Mouse (Mus musculus): ENCODE measurements around the gene Akap12.

The Akap12 gene

GRCm38 (mm10) chr10:4355882-4356451 is 89.8 kb downstream of the Akap12 start:
- DNase-seq (ENCODE audit: low spot score in 2 of 2), result no peak

- no peak for DNase-seq (ENCODE audit: low spot score in 2 of 2)
Observed at GRCm38 (mm10) chr10:4356640-4357039, 90.5 kb downstream of the Akap12 start.

DNA sequence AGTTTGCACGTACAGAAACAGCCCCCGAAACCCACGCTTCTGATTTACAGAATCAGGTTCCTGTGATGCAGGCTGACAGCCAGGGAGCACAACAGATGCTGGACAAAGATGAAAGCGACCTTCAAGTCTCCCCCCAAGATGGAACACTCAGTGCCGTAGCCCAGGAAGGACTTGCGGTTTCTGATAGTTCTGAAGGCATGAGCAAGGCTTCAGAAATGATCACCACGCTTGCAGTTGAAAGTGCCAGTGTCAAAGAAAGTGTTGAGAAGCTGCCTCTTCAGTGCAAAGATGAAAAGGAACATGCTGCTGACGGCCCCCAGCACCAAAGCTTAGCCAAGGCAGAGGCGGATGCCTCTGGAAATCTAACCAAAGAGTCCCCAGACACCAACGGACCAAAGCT is 91.3 kb downstream of the Akap12 start:
- DNase-seq (ENCODE audit: low spot score in 2 of 2), result no peak

DNA sequence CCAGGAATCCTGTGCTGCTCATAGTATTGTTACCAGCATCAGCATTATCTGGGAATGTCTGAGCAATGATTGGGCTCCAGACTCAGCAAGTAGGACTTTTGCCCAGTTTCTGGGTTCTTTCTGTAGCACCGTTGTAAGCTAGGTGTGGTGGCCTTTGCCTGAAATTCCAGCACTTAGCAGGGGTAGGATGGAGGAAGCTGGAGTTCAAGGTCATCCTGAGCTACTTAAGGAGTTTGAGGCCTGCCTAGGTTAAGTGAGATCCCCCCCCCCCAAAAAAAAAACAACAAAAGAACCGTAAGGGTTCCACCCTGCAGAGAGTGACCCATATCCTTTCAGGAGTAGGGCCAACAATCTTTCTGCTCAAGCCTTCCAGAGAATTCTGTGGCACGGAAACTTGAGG is 98.4 kb downstream of the Akap12 start:
- no peak for DNase-seq (ENCODE audit: low spot score in 2 of 2)

GRCm38 (mm10) chr10:4370105-4370504 is 103.9 kb downstream of the Akap12 start:
- no peak for DNase-seq (ENCODE audit: low spot score in 2 of 2)

- no peak for DNase-seq (ENCODE audit: low spot score in 2 of 2)
Observed at GRCm38 (mm10) chr10:4372011-4372410, 105.8 kb downstream of the Akap12 start.

DNA sequence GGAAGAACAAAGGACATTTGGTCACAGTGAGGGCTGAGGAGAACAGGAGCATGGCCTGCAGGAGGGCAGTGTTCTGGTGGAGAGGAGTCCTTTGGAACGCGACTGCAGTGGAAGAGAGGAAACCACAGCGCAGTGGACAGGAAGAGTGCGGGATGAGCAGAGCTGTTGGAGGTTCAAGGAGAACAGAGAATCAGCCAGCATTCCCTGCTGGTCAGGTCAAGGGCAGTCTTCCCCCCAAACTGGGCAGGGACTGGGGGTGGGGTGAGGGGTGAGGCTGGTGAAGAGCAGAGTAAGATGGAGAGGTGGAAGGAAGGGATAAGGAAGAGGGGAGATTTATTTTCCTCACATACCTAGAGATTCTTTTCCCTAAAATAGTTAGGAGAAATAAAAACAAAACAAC is 107.4 kb downstream of the Akap12 start:
- DNase-seq (ENCODE audit: low spot score in 2 of 2), result no peak

DNA sequence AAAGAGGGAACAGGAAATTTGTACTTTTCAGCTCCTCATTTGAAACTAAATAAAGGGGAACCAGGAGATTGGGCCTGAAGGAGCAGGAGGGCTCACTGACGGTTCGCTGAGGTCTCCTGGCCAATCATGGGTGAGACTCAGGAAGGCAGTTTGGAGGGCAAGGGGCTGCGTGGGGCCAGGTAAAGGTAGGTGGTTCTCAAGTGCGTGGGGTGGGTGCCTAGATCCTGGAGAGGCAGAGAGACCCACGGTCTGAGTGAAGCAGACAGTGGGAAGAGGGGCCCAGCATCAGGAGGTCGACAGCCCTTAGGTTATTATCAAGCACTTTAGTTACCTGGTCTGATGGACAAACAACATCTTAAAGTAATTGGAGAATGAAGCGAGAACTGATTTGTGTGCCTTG is 108.1 kb downstream of the Akap12 start:
- no peak for DNase-seq (ENCODE audit: low spot score in 2 of 2)

GRCm38 (mm10) chr10:4374734-4375133 is 108.6 kb downstream of the Akap12 start:
- DNase-seq (ENCODE audit: low spot score in 2 of 2), result no peak

DNA sequence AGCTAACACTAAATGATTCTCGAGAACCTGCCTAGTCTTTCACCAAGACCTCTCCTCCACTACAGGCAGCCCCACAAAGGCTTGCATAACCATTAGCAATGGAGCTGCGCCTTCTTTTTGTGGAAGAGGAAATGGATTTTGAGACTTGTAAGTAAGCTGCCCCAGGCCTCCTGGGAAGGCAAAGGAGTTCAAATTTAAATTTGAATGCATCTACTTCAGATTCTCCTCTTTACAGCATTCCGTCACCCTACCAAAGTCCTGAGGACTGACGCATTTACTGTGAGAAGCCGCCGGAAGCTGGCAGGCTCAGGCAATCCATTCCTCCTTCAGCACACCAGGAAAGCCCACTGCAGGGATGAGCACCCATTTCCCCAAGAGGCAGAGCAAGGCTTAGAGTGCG is 109.1 kb downstream of the Akap12 start:
- DNase-seq (ENCODE audit: low spot score in 2 of 2), result no peak

- DNase-seq (ENCODE audit: low spot score in 2 of 2), result no peak
Observed at GRCm38 (mm10) chr10:4376461-4376860, 110.3 kb downstream of the Akap12 start.

DNA sequence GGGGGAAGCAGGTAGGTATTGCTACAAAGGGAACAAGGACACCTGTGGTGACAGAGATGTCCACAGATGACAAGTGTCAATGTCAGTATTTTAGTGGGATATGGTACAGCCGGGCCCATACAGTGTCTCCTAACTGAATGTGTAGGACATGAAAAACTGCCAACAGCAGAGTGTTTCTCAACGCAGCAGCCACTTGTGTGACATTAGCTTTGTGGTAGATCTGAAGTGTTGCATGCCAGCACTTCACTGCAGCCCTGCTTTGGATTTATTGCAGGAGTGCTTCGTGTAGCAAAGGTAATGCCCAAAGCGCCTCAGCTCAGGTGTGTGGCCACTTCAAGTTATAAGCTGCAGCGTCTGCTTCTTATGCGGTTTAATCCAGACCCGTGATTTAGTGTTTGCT is 110.8 kb downstream of the Akap12 start:
- no peak for DNase-seq (ENCODE audit: low spot score in 2 of 2)

- no peak for DNase-seq (ENCODE audit: low spot score in 2 of 2)
Observed at GRCm38 (mm10) chr10:4380748-4381147, 114.6 kb downstream of the Akap12 start.

- DNase-seq (ENCODE audit: low spot score in 2 of 2), result no peak
Observed at GRCm38 (mm10) chr10:4384244-4384643, 118.1 kb downstream of the Akap12 start.

DNA sequence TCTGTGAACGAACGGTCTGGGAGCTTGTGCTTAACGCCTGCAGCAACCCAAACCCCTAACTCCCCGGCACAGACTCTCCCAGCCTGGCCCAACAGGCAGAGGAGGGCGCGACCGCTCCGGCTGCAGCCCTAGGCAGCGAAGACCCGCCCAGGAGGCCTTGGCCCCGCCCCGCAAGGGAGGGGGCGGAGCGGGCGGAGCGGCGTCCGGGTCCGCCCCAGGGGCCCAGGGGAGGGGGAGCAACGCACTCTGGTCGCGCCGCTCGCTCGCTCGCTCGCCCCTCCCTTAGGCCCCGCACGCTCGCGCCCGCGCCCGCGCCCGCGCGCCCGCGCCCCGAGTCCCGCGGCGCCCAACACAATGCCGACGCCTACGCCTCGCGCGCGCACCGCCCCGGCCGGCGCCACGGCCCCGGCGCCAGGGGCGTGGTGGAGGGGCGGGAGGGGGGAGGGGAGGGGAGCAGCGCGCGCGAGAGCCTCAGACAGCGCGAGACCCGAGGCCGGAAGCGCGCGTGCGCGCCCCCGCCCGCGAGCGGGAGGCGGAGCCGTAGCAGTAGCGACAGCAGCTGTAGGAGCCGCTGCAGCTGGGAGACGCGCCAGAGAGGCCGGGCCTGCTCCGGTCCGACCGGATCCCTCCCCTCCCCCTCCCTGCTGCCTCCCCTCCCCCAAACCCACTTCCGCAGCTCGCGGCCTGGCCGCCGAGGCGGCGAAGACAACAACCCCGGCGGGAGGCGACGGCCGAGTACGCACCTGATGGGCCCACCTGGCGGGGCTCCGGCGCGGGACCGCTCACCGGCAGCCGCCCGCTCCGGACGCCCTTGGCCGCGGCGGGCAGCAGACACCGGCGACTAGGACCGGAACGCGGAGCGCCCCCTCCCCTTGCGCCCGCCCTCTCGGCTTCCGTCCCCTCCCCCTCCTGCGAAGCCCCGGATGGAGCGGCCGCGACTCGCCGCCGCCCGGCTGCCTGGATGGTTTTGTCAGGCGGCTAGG is 120.7 kb downstream of the Akap12 start:
- peak; percentile 93 to 95 for DNase-seq (ENCODE audit: low spot score in 2 of 2)

- peak; percentile 66 to 84 for DNase-seq (ENCODE audit: low spot score in 2 of 2)
Observed at GRCm38 (mm10) chr10:4387701-4388383, 121.7 kb downstream of the Akap12 start, which contains the start of gene Zbtb2. TSS of gene Zbtb2 (minus strand) at chr10:4388108.

DNA sequence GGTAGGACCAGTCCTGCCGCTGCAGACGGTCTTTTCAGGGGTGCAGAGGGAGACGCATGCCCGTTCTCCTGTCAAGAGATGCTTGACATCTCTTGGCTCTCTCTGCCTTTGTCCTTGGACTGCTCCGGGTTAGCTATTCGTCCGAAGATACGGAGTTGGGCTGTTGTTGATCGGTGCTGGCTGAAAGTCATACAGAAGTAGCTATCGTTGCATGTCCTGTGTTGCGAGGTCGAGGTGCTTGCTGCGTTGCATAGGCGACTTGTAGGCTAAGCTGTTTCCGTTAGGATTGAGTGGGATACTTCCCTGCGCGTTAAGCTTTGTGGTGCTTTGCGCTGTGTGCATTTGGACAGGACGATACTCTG is 122.2 kb downstream of the Akap12 start:
- peak in 1 of 2 experiments; percentile 68 for DNase-seq (ENCODE audit: low spot score in 2 of 2)

DNA sequence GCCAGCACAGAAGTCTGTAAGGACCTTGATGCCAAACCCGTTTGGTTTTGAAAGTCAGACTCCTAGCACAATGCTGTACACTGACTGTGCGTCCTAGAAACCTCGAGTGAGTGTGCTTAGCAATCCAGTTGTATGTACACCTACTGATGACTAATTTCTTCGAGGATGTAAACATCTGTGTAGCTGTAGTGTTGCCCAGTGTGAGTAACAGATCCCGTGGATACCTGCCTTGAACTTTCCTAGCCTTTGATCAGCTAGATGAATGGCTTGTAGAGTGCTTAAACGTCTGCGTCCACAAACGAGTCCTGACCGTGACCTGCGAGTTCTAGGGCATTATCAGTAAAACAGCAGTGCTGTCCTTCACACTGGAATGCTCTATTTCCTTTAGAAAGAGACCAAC is 122.9 kb downstream of the Akap12 start:
- DNase-seq (ENCODE audit: low spot score in 2 of 2), result no peak

DNA sequence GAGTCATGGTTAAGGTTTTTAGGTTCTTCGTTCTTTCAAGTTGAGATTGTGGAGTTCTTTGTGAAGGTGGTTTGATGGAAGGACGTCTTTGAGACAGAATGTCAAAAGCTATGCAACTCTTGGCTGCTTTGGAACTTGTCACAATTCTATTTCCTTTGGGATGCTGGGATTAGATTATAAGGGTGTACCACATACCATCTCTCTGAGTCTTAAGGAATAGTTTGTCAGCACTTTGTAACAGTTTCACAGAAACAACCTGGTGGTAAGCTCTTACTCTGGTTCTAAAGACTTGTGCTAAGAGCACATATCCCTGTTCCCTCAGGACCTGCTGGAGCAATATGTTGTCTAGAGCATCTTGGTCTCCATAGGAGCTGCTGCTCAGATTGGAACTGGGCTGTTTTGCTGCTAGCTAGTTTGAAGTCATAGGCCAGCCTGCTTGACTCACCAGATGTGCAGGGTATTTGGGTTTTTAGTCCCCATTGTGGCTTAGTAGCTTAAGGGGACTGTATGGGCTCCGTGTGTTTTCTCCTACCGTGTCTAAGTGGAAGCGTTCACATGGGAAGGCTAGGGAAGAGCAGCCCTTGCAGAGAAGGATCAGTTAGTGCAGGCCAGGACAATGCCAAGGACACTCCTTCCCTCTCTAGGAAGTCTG is 123.4 kb downstream of the Akap12 start:
- no peak for DNase-seq (ENCODE audit: low spot score in 2 of 2)

- no peak for DNase-seq (ENCODE audit: low spot score in 2 of 2)
Observed at GRCm38 (mm10) chr10:4390550-4390949, 124.4 kb downstream of the Akap12 start.

GRCm38 (mm10) chr10:4391076-4391475 is 124.9 kb downstream of the Akap12 start:
- no peak for DNase-seq (ENCODE audit: low spot score in 2 of 2)

DNA sequence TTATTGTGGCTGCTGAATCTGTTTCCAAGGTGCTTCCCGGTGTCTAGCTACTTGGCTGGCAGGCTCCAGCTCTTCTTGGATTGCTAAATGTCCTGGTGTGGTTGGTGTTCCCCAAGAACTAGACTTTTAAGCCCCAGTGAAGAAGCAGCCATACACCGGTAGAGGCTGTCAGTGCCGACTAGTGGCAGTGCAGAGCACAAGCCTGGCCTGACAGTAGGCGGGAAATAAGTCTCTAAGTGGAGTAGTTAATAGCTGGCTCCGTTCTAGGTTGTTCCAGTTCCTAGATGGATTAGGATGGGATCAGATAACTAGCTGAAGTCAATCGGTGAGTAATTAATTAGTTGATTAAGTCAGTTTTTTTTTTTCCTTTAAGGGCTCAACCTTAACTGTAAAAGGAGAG is 125.7 kb downstream of the Akap12 start:
- DNase-seq (ENCODE audit: low spot score in 2 of 2), result no peak

All from spleen, postnatal 4 days (tissue).